Mouse (Mus musculus) splenic B cell, adult 2 months (primary cell): ENCODE results near the gene Prr36.
A peak's percentile ranks its signal among the peaks of the same experiment; 100 is the strongest.

Experiments used
- DNase-seq: peaks from one replicate; pipeline ENCODE4 v3.0.0-alpha.2; 2011; ENCODE audit warnings: low read depth, low spot score
- H3K27me3 ChIP-seq: 2 replicates; pipeline ENCODE4 v1.6.1; 2012; ENCODE audit warnings: mild to moderate bottlenecking, low read length, moderate library complexity, mixed read lengths; ENCODE audit not compliant: control insufficient read depth, poor library complexity, insufficient read depth, severe bottlenecking
- H3K36me3 ChIP-seq: 2 replicates; pipeline ENCODE4 v1.6.1; 2012; ENCODE audit warnings: mild to moderate bottlenecking, low read length, moderate library complexity, mixed read lengths; ENCODE audit not compliant: control insufficient read depth, poor library complexity, insufficient read depth, severe bottlenecking

The Prr36 gene

GRCm38 (mm10) chr8:4250306-4250970 lies 33.2 kb upstream of the Prr36 start:
- Histone ChIP-seq H3K36me3 (peaks cover 7% of the 10 kb centered on the region), H3K27me3 (no peaks in the 10 kb centered on the region)
- DNase-seq: peak; percentile 90

- DNase-seq: no peak
- H3K36me3 ChIP-seq: peaks cover 14% of the 10 kb centered on the region
- H3K27me3 ChIP-seq: no peaks in the 10 kb centered on the region
Measured at GRCm38 (mm10) chr8:4249213-4249612, 32.0 kb upstream of the Prr36 start.

DNA sequence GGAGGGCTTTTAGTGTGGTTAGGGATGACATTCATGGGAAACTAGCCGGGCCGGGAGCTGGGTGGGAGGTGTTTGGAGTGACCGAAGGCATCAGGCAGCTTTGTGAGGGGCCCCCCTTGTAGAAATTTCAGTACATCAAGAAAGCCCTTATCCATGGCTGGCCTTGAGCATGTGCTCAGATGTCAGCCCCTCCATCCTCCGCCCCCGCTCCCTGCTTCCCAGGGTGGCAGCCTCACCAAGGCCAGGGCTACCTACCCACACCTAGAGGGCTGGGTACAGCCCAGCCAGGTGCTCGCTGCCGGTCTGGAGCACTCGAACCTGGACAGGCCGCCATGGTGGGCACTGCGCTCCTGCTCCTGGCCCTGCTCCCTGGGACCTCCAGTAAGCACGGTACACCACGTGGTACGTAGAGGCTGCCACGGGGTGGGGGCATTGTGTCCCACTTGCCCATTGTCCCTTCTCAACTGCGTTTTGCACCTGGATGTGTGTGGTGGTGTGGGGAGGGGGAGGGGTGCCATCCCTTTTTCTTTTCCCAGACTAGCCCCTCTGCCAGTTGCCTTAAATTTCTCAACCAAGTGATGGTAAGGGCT lies 30.8 kb upstream of the Prr36 start, which contains the start of gene Tgfbr3l:
Tgfbr3l (plus strand) TSS at position 264 of the 590 bp plus-strand sequence.
- no peaks in the 10 kb centered on the region for H3K27me3 ChIP-seq
- no peak for DNase-seq

GRCm38 (mm10) chr8:4247241-4247640 lies 30.0 kb upstream of the Prr36 start:
- DNase-seq: no peak
- no peaks in the 10 kb centered on the region for H3K27me3 ChIP-seq

More for the DNA sequence above, 30.8 kb upstream of the Prr36 start, which contains the start of gene Tgfbr3l:
- peaks cover 16% of the 10 kb centered on the region for H3K36me3 ChIP-seq

DNA sequence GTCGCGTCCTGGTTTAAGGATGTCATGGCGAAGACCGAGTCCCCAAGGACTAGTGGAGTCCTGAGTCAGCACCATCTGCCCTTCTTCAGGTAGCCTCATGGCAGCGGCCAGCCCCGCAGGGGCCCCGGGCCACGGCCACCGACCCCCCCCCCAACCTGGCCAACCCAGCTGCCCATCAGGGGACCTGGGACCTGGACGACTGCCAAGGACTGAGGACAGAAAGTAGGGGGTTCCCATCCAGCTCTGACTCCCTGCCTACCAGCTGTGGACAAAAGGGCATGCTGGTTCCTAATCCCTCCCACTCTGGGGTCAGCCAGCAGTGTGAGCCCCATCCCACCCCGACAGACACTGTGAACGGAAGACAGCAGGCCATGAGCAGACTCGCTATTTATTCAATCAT lies 28.5 kb upstream of the Prr36 start:
- H3K27me3 ChIP-seq: no peaks in the 10 kb centered on the region
- no peak for DNase-seq
- peaks cover 19% of the 10 kb centered on the region for H3K36me3 ChIP-seq

More at GRCm38 (mm10) chr8:4247241-4247640, 30.0 kb upstream of the Prr36 start:
- H3K36me3 ChIP-seq: peaks cover 19% of the 10 kb centered on the region

DNA sequence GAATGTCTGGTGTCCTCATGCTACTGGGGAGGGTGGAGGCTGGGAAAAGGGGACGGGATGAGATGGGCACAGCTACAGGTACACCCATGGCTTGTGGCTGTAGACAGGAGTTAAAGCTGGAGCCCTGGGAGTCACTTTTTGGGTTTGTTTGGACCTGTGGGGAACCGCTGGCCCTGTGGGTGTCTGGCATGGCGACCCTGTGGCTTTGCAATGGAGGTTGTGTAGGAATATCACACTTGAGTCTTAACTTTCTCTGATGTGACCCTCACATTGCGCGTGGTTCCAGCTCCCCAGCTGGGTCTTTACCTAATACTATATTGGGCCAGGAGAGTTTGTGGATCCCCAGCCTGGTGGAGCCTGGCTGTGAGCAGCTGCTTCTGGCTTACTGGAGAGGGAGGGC lies 27.8 kb upstream of the Prr36 start:
- Histone ChIP-seq H3K36me3 (peaks cover 19% of the 10 kb centered on the region), H3K27me3 (no peaks in the 10 kb centered on the region)
- no peak for DNase-seq

- Histone ChIP-seq H3K27me3 (no peaks in the 10 kb centered on the region), H3K36me3 (peaks cover 6% of the 10 kb centered on the region)
- DNase-seq: no peak
Measured at GRCm38 (mm10) chr8:4239193-4239890, 22.1 kb upstream of the Prr36 start.

DNA sequence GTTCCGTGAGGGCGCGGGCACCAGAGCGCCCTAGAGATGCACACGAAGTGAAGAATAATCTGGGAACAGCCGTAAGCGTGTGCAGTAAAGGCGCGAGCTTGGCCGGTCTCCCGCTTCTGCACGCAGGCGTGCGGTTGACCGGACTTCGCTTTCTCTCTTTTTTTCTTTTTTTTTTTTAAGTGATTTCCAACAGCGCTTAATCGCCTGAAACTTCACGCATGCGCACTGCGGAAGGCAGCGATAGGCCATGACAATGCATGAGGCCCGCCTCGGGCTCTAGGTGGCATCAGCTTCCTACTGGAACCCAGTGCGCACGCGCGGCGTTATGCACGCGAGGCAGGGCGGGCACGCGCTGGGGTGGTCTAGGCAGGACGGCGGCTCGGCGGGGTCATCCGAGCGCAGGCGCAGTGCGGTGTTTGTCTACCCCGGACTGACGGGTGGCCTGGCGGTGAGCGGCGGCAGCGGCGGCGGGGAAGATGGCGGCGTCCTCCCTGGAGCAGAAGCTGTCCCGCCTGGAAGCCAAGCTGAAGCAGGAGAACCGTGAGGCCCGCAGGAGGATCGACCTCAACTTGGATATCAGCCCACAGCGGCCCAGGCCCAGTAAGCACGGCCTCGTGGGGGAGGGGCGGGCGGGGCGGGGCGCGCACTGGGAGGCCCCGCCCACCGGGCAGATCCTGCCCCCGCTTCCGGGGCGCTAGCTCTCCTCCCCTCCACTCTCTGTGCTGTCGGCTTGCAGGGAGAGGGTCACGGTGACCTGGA lies 21.4 kb upstream of the Prr36 start, which contains the start of the genes Map2k7 and Gm49320:
Map2k7 (plus strand) TSS at position 307 of the 759 bp plus-strand sequence.
Gm49320 (plus strand) TSS at position 432 of the 759 bp plus-strand sequence.
- Histone ChIP-seq H3K27me3 (no peaks in the 10 kb centered on the region), H3K36me3 (peaks cover 3% of the 10 kb centered on the region)
- DNase-seq: peak; percentile 100

- no peak for DNase-seq
- Histone ChIP-seq H3K27me3 (no peaks in the 10 kb centered on the region), H3K36me3 (peaks cover 3% of the 10 kb centered on the region)
Measured at GRCm38 (mm10) chr8:4237814-4238433, 20.7 kb upstream of the Prr36 start.

DNA sequence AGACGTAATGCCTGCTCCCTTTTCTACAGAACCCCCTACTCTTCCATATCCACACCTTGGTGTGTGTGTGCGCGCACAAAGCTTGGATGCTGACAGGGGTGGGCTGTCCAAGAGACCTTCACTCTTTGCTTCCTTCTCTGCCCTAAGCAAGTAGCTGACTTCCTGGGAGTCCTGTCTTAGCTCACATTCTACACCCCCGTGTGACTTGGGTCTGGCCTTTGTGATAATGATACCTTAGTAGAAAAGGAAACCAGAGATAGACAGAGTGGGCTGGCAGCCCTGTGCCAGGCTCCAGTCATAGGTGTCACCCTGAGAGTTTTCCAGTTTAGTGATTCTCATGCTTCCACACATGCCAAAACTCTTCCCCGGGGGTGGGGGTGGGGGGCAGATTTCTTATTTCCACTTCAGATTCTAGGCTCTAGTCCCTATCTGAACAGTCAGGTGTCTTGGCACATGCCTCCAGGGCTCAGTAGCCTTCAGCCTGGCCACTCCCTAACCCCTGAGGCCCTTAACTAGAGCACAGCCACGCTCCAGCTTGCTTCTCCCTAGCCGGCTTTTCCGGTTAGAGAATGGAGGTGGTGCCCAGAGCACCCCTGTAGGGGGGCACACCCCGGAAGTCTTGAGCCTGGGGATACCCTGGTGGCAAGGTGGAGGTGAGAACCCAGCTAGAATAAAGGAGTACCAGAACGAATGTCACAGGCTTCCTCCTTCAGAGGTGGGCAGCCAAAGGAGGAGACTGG lies 13.5 kb upstream of the Prr36 start:
- no peaks in the 10 kb centered on the region for H3K36me3 ChIP-seq
- no peaks in the 10 kb centered on the region for H3K27me3 ChIP-seq
- DNase-seq: no peak

DNA sequence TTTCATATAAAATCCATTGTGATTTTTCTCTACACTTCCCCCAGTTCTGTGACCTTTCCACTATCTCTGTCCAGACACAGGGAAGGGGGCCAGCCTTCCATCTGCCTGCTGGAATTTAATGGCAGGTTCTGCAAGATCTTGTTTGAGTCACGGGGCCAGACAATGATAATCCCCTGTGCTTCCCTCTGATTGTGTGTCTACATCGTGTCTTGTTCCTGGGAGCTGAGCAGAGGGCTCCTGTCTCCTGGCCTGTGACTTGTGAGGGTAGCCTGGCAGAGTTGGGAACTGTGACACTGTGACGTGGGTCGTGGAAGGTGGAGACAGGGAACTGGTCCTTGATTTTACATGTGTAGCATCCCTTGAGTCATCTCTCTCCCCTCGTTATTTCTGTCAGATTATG lies 12.5 kb upstream of the Prr36 start:
- DNase-seq: no peak
- no peaks in the 10 kb centered on the region for H3K36me3 ChIP-seq
- H3K27me3 ChIP-seq: no peaks in the 10 kb centered on the region

DNA sequence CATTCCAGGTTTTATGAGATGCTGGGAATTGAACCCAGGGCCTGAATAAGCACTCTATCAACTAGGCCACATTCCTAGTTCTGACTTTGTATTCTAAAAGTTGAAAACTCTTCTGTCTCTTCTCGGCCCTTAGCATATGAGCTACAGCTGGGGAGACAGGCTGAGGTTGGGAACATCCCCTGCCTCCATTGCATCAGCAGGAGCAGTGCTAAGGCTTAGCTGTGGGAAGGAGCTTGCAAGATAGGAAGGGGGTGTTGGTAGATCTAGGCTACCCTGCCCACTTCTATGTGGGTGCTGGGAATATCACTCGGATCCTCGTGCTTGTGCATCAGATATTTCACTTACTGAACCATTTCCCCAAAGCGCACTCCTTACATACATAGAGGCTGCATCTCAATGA lies 10.7 kb upstream of the Prr36 start:
- Histone ChIP-seq H3K27me3 (no peaks in the 10 kb centered on the region), H3K36me3 (no peaks in the 10 kb centered on the region)
- DNase-seq: no peak

- Histone ChIP-seq H3K27me3 (no peaks in the 10 kb centered on the region), H3K36me3 (no peaks in the 10 kb centered on the region)
- DNase-seq: no peak
Measured at GRCm38 (mm10) chr8:4226739-4227347, 9.6 kb upstream of the Prr36 start, which contains the start of gene Lrrc8e. Lrrc8e (plus strand) TSS chr8:4226827.
